Mouse (Mus musculus) CH12.LX (cell line): ENCODE data around the gene Gm7879.

ENCODE experiments used
- CTCF ChIP-seq, 2 experiments: IDR thresholded peaks in 1 of 2; conservative IDR thresholded peaks in 1 of 2; 2 replicates each; pipeline ENCODE4 v1.5.1; 2011 to 2012; ENCODE audit warnings: low read depth in 2 of 2, low read length in 2 of 2, improper control_type of control experiment in 1 of 2, inconsistent platforms in 1 of 2, mild to moderate bottlenecking in 1 of 2, moderate library complexity in 1 of 2
- MAZ ChIP-seq: IDR thresholded peaks from 2 replicates; pipeline ENCODE4 v1.6.1; 2012; ENCODE audit warnings: low read depth, mild to moderate bottlenecking, inconsistent platforms, low read length, improper control_type of control experiment, moderate library complexity
- NELFE ChIP-seq: IDR thresholded peaks from 2 replicates; pipeline ENCODE4 v1.6.1; 2011; ENCODE audit warnings: low read depth, low read length, improper control_type of control experiment
- ZNF384 ChIP-seq: IDR thresholded peaks from 2 replicates; pipeline ENCODE4 v1.6.1; 2012; ENCODE audit warnings: low read depth, low read length, improper control_type of control experiment, inconsistent platforms

DNA sequence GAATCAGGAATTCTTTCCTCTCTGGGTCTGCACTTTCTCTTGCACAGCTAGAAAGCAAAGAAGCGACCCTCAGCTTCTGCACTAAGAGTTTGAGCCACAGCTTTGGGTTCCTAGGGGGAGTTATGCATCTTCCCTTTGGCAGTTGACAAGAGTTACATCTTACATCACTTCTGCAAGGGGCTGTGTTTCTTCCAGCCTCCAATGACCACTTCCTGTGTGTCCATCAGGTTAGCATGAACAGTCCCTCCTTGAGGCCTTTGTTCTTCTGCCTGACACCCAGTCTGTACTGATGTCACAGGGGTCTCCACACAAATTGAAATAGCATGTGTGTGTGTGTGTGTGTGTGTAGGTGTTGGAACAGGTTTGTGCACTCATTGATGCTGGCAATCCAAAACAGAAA is 40.3 kb upstream of the Gm7879 start:
- TF ChIP-seq ZNF384 (no peak), CTCF (conservative IDR thresholded peaks at IDR 0.05 in 1 of 2, IDR thresholded peaks at IDR 0.05 in 1 of 2; ENCODE audit: low read depth in 2 of 2, low read length in 2 of 2) (no peak), NELFE (no peak), MAZ (no peak)
